Mouse (Mus musculus): ENCODE measurements around the gene Rpp25l.
A peak's percentile ranks its signal among the peaks of the same experiment; 100 is the strongest.
"Not testable (repeated sequence)": the region's sequence is repeated elsewhere in the genome, so short reads cannot be mapped to it uniquely, and the experiment has no call there.

Gene Rpp25l

DNA sequence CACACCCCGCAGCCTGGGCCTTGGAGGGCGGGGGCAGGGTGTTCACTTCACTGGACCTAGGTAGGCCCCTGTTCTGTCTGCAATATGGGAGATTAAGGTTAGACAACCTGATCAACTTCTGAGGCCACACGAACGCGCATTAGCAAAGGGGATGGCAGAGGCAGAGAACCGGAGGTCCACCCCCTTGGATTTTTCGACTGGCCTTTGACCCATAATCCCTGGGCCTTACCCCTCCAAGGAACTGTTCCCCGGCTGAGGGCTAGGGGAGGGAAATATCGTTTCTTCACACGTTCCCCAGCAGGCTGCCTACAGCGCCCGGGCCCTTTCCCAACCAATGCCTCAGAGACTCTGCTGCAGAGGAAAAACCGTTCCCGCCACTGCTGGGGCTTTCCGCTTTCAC, 16.9 kb downstream of the Rpp25l start:
- DNase-seq = not testable (repeated sequence)

DNA sequence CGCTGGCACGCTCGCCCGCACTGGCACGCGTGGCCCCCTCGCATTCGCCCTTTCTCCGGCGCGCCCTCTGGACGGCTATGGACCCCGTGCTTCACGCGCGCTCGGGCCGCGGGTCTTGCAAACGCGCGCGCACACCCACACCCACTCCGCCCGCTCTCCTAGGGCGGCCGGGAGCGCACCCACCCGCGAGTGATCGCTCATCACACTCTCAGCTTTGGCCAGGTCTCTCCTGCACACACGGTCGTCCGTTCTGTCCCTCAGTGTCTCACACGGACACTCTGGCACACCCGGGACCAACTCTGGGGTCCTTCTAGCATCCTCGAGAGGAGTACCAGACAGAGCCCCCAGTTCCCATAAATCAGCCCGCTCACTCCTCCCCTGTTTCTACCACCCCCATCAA, 17.5 kb downstream of the Rpp25l start:
- DNase-seq = not testable (repeated sequence)

DNA sequence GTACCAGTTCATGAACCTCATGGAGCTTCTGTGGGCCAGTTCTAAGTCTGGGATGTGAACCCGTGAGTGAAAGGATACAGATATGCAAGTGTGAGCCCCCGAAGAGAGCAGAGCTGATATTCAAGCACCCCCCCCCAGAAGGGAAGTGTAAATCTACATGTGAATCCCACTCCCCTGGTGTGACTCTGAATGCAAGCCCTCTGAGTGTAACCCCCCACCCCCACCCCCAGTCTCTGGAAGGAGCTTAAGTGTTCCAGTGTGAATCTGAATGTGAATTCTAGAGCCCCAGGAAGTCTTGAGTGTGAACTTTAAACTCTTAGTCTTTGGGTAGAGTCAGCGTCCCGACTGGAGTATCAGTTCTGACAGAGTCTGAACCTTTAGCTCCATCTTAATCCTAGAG, 19.8 kb downstream of the Rpp25l start:
- DNase-seq = not testable (repeated sequence)

DNA sequence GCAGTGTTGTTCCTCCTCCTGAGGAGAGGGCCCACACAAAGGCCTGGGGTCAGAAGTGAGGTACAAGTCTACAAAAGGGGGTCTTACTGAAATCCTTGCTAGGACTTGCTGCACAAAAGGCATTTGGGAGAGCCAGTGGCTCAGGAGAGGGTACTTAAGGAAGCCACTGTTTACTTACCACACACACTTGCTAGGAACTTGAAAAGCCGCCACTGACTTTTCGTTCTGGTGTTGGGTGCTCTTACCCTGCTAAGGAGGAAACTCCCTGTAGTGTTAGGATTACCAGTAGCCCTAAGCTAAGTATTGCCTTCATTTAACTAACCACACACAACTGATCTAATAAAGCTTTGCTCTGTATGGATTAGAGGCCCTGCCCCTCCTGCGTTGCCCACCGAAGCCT, 23.3 kb downstream of the Rpp25l start:
- DNase-seq = not testable (repeated sequence)

DNA sequence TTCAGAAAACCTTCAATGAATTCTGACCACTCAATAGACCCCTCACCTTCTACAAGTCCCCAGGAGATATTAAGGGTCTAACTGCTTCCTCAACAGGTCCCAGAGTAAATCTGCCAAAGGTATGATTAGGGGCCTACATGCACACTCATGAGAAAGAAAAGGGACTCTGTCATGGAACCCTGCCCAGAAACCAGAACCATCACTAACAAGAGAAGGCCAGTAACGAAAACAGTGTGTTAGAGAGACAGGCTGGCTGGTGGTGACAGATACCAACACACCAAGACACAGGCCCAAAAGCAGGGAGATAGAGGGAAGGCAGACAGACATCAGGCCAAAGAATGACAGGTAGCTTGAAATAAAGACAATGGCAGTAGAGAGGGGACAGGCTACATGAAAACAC, 24.8 kb downstream of the Rpp25l start:
- DNase-seq = not testable (repeated sequence)

DNA sequence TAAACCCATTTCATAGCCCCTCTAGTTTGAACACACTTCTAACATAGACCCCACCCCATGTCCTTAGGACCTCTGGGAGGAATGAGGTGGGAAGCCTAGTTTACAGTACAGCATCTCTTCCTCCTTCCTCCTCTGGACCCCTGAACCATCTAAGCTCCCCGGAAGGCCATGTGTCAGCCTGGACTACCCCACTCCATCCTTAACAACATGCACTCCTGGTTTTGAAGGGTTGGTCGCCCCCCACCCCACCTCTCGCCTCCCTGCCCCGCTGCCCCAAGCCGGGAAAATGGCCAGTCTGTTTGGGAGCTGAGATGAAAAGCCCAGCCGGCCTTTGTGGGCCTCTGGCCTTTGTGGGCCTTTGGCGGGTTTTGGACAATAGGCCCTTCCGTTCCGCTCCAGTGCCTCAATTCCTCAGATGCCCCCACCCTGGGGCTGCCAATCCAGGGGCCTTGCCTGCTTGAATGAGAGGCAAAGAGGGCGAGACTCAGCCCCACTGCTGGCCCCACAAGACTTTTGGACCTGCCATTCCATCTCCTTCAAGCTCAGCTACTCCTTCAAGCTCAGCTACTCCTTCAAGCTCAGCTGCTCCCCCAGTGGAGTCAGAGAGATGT, 27.3 kb downstream of the Rpp25l start:
- not testable (repeated sequence) for DNase-seq

DNA sequence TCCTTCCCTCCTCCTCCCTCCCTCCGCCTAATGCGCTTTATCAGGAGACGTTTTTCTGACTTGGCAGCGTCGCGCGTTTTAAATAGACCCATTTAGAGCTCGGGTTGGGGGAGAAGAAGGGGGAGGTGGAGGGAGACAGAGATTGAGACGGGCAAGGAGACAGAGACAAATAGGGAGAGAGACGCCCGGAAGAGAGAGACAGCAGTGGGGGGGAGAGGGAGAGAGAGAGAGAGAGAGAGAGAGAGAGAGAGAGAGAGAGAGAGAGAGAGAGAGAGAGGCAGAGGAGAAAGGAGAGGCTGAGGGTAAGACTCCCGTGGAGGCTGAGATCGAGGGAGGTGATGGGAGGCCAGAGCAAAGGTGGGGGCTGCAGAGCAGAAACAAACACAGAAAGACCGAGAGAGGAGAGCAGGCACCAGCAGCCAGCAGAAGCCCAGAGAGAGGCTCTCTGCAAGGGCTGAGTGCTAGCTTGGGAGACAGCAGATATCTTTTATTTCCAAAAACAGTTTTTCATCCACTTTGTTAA, 28.3 kb downstream of the Rpp25l start:
- not testable (repeated sequence) for DNase-seq

DNA sequence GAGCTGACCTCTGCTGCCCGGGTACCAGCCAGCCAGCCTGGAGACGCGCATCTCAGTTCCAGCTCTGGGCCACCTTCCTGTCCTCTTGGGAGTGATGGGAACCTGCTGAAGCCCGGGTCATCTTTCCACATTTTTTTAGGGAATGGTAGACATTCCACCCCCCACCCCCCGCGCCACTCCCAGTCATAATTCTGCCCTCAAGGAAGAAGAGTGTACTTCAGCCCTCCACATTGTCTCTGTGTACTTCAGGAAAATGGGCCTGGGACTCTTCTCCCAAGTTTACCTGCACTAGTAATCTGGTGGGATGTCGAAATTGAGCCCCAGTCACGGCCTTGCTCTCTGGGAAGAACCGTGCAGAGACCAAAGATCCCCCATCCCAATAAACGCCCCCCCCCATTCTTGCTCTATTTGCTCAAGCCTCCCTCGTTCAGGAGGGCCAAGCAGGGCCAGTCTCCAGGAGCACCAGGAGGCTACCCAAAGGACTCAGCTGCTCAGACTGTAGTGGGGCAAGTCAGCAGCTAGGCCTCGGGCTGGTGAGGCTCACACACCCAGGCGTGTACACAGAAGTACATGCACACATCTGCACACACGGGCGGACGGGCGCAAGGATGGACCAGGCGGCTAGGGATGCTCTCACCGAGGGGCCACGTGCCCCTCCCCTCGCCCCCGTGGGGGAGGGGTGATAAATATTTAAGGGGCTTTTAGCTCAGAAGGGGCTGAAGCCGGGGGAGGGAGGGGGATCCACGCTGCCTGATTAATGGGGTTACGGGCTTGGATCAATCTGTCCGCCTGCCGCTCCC, 29.0 kb downstream of the Rpp25l start:
- not testable (repeated sequence) for DNase-seq

DNA sequence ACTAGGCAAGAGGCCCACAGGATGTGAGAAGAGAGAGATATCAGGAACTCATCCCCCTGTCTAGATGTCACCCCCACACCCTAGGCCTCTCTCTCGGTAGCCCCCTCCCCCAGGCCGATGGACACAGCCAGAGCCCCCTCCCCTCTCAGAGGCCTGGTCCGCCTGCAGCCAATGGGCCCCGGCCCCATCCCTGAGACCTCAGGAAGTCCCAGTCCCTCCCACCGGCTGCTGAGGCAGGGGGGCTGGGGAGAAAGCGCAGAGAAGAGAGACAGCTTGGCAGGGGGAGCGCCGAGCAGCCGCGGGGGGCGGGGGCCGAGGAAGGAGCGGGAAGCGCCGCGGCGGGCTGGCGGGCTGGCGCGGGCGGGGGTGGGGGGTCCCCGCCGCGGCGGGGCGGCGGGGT, 30.0 kb downstream of the Rpp25l start:
- DNase-seq = not testable (repeated sequence)

DNA sequence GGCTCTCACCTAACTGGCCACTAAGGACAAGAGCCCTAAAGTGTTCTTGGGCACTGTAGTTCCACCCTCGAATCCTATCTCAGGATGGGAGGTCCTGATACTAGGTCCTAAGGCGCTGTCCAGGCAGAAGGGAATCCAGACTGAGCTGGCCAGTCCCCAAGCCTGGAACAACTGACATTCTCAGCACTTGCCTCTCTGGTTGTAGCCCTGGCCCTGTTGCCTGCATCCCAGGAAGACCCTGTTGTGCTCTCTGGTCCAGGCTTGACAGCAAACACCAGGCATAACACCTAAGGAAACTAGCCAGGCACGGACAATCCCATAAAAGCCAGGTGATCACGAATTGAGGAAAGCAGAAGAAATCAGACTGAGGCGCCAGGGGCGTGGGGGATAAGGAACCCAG, 30.5 kb downstream of the Rpp25l start:
- no peak for DNase-seq

DNA sequence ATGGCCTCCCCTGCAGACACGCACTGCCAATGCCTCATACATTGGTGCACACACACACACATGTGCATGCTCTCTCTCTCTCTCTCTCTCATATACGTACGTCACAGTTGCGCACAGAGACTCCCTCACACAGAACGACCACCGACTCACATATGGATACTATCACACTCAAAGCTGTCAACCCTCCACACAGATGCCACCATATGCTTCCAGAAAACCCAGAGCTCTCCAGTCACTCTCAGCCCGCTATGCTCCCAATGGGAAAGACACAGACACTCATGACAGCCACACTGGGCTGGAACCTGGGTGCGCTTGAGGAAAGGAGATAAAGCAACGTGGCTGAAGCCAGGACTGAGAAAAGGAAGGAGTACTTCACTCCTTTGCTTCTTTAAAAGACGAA, 31.4 kb downstream of the Rpp25l start:
- DNase-seq = no peak

DNA sequence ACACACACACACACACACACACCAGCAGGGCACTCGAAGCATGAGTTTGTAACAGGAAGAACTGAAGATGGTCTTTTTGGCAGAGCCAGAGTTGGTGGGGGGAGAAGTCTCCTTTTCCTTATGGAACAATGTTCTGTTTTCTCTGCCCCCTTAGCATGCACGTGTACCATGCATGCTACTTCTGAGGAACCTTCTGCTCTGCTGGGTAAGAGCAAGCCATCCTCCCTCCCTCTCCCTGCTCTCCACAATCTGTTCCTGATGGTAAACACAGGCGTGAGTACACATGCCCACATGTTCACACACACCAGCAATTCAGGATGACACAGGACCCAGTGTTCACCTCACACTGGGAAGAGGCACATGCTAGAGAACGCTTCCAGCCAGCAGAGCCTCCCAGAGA, 32.2 kb downstream of the Rpp25l start:
- DNase-seq = no peak

DNA sequence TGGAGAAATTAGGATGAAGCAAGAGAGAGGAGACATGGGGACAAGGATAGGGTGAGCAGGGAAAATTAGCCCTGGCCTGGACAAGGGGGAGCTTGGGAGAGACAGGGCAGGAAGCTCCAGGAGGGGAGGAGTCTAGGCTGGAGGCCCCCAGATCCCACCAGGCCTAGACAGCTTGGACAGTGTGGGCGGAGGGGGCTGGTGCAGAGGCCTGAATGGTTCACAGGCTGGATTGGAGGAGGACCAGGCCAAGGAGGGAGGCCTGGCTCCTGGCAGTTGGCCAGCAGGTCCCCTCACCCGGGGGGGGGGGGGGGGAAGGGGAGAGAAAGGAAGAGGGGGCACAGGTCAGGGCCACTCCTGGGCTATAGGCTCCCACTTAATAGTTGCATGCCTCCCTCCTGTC, 34.0 kb downstream of the Rpp25l start:
- DNase-seq = no peak

DNA sequence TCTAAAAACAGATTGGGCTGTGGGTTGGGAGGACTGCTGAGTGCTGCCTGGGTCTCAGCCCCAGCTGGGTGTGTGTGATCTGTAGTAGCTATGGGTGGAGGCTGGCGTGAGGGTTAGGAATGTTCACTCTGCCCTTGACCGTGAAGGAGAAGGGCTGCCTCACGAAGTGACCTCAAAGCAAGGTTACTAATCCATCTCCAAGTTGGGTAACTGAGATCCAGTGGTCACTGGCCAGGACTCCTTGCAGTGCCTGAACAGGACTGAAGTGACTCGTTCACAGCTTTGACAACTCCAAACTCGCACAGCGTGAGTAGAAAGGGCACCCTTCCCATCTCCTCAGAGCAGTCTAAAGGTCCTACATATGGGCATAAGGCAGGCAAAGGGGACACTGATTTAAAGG, 34.5 kb downstream of the Rpp25l start:
- no peak for DNase-seq

DNA sequence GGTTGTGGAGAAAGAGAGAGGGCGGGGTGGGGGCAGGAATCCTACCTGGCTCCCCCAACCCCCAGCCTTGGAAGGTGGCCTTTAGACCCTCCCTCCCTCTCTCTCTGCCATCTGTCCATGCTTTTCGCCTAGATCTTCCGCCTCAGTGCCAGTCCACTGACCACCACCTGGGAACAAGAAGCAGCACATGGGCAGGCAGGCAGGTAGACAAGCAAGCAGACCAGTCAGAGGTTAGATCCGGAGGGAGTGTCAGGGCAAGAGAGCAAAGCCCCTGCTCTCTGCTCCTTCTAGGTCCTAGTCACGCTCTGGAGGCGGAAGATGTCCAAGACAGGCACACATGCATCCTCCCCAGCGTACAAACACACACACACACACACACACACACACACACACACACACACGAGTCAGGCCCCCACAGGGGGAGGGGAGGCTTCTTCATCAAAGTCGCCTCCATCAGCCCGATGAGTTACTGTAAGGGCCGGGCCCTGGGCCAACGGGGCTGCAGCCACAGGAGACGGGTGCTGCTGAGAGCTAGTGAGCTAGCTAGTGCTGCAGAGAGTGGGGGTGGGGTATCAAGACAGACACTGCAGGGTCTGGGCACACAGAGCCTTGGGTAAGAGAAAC, 36.2 kb downstream of the Rpp25l start:
- peak; percentile 64 to 65 for DNase-seq

DNA sequence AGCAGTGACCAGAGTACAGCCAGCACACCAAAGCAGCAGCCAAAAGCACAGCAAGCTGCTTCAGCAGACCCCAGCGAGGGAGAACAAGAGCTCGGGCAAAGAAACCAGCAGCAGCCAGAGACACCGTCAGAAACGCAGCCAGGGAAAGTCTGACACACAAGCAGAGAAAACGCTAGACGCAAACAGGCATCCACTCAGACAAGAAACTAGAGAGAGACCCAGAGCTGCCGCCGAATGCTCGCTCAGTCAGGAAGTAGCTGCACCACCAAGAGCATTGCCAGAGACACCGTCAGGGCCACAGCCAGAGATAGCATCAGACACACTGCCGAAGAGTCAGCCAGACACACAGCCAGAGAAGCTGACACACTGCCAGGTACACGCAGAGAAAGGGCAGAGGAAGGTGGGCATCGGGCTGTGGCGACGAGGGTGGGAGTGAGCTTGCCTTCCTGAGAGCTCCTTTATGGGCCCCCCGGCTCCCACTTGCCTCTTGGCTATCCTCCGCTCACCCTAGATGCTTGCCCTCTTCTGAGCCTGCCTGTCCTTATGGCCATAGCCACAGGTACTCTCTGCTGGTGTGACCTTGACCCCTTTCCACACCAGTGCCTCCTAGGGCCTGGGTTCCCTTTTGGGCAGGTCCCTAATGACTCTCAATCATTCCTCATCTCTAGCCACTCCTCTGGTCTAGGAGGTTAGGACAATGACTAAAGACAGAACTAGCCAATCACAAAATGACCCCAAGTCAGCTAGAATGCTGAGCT, 36.9 kb downstream of the Rpp25l start:
- peak; percentile 44 to 49 for DNase-seq

DNA sequence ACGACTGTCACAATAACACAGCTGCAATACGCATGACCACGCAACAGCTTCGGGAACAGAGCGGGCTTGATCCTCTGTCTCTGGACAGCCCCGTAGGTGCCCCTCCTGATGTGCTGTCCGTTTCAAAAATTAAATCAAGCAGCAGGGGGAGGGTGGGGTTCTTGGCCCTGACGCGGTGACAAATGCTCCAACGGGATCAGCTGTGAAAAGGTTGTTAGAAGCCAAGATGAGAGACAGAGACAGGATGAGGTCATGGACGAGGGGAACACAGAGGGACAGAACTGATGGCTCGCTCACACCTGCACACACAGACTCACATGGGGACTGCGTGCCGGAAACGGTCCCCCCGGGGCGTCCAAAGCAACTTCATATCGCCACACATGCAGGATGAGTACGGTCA, 40.1 kb downstream of the Rpp25l start:
- no peak for DNase-seq

DNA sequence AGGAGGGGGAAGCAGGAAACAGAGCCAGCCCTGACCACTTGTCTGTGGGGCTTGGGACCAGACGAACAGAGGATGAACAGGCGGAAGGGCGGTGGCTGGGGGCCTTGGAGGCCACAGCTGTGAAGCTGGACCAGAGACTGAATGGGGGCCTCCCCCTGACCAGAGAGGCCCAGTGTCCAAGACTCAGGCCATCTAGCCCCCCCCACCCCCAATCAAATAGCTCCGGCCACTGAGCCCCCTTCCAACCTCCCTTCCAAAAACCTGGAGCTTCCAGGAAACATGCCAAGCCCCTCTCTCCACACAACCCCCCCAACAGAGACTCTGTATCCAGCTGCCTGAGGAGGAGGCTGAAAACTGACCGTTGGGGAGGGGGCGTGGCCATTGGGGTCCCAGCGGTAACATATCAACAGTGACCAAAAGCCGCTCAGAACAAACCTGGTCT, 40.8 kb downstream of the Rpp25l start:
- no peak for DNase-seq

DNA sequence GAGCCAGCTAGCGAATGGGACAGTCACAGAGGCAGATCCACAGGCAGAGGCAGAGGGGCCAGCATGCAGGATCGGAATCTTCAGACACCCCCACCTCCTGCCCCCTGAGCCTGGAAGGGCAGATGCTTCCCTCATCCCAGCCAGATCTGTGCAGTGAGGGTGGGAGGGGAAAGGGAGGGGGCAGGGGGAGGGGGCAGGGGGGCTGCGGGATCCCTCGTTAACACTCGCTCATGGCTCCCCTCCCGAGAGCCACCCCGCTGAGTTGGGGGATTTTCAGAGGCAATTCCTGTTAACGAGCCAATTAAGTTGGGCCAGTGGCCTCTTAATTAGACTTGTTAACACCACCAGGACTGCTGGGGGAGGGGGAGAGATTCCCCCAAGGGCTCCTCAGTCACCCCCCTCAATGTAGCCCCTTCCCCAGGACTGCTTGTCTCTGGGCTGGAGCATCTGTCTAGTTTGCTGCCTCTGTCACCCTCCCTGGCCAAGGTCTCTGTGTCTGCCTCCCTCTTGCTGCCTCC, 41.3 kb downstream of the Rpp25l start:
- no peak for DNase-seq

DNA sequence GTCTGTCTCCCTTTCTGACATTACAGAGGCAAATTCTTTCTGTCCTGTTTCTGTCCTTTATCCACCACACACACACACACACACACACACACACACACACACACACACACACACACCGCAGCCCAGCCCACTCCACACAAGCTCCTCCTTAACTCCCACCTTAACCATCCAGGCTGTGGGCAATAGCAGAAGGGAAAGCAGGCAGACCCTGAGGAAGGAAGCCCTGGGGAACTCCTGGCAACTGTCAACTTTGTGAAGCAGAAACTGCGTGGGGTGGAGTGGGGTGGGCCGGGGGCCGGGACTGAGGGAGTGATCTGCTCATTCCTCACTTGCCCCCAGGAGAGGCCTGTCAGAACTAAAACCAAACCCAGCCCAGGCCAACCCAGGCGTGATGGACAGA, 41.8 kb downstream of the Rpp25l start:
- DNase-seq = no peak

DNA sequence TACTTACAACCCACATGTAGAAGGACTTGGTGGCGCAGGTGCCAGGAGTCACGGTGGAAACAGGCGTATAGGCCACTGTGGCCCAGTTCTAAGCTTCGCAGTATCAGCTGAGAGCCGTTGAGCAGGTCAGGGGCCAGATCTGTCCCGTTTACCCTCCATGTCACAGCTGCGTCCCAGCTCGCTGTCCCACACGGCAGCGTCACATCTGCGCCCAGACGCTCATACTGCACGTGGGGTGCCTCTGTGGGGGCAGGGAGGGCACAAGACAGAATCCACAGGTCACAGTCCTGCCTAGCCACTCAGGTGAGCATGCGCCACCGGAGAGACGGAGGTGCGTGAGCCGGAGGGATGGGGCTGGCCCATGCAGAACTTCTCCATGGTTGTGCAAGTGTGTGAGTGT, 42.5 kb downstream of the Rpp25l start:
- DNase-seq = no peak

DNA sequence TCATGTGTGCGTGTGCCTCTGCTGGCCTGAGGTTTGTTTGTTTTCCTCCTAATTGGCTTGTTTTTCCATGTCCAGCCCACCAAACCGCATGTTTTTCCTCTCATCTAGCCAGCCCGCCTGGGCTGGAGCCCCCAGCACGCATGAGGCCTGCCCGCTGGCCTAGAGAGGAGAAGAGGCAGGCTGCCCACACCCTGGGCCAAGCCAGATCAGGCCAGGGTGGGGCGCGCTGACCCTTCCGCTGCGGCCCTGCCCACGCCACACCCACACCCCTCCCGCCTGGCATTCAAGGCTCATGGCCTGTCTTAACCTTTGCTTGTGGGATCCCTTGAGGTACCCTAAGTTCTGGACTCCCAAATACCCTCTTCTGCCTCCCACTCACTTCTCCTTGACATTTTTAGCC, 46.7 kb downstream of the Rpp25l start:
- DNase-seq = no peak
